Mouse (Mus musculus) ES-Bruce4 (cell line): ENCODE measurements around the gene Pax5. TPM values are rescaled to one million over a fixed set of nuclear protein-coding genes. Genes with fewer than 3 reads are reported as not detected.

Experiments used
- H3K27ac ChIP-seq: 2 replicates; pipeline ENCODE4 v1.5.1; 2012; ENCODE audit warnings: low read length, inconsistent platforms; ENCODE audit not compliant: insufficient read depth
- H3K27me3 ChIP-seq: 2 replicates; pipeline ENCODE4 v1.6.1; 2012; ENCODE audit warnings: mild to moderate bottlenecking, low read length, inconsistent platforms; ENCODE audit not compliant: control insufficient read depth, poor library complexity, insufficient read depth, severe bottlenecking
- H3K36me3 ChIP-seq: 2 replicates; pipeline ENCODE4 v1.6.1; 2012; ENCODE audit warnings: inconsistent platforms, mild to moderate bottlenecking, low read length, moderate library complexity; ENCODE audit not compliant: control insufficient read depth, poor library complexity, insufficient read depth, severe bottlenecking
- H3K4me1 ChIP-seq: one replicate; pipeline ENCODE4 v1.8.1; 2011; ENCODE audit warnings: low read length; ENCODE audit not compliant: control insufficient read depth, insufficient read depth
- H3K4me3 ChIP-seq: 2 replicates; pipeline ENCODE4 v1.5.1; 2011; ENCODE audit warnings: low read depth, mild to moderate bottlenecking, low read length
- H3K9ac ChIP-seq: 2 replicates; pipeline ENCODE4 v1.6.1; 2012; ENCODE audit warnings: low read depth, mild to moderate bottlenecking, inconsistent platforms; ENCODE audit not compliant: poor library complexity, severe bottlenecking
- H3K9me3 ChIP-seq: replicated peaks from 2 replicates; pipeline ENCODE4 v1.6.1; 2012; ENCODE audit warnings: mild to moderate bottlenecking, low read length, inconsistent platforms; ENCODE audit not compliant: control insufficient read depth, poor library complexity, insufficient read depth, severe bottlenecking
- CTCF ChIP-seq: IDR thresholded peaks from one replicate; pipeline ENCODE4 v1.8.1; 2011; ENCODE audit warnings: low read depth, low read length
- EP300 ChIP-seq: IDR thresholded peaks from 2 replicates; pipeline ENCODE4 v1.6.1; 2011; ENCODE audit warnings: low read depth, low read length; ENCODE audit not compliant: insufficient read depth
- POLR2A ChIP-seq: IDR thresholded peaks from one replicate; pipeline ENCODE4 v1.8.1; 2011; ENCODE audit warnings: low read length; ENCODE audit not compliant: insufficient read depth
- polyA plus RNA-seq: library from polyadenylated mRNA; stranded (reverse); fragments of >200 nt; gene quantifications from 2 replicates; pipeline ENCODE4 v1.2.4, GENCODE M21; 2011; ENCODE audit warnings: low read depth; ENCODE audit not compliant: missing spikeins, insufficient read depth, insufficient read length

Pax5 gene
- polyA plus RNA-seq, 1 experiment: not detected

- Histone ChIP-seq H3K27me3 (no peaks in the 10 kb centered on the region), H3K4me1 (no peaks in the 10 kb centered on the region), H3K36me3 (no peaks in the 10 kb centered on the region), H3K4me3 (no peak overlapping the region), H3K9ac (no peak overlapping the region), H3K27ac (no peak overlapping the region), H3K9me3 (no peaks in the 10 kb centered on the region)
- no peak for TF ChIP-seq POLR2A
- no peak for TF ChIP-seq EP300
- TF ChIP-seq CTCF: no peak
These were observed 85.8 kb downstream of the Pax5 start for GRCm38 (mm10) chr4:44624232-44625107.

GRCm38 (mm10) chr4:44623435-44623727, 86.9 kb downstream of the Pax5 start:
- no peak overlapping the region for H3K27ac ChIP-seq
- H3K4me3 ChIP-seq: no peak overlapping the region
- H3K4me1 ChIP-seq: no peaks in the 10 kb centered on the region
- no peak overlapping the region for H3K9ac ChIP-seq
- no peaks in the 10 kb centered on the region for H3K36me3 ChIP-seq
- H3K9me3 ChIP-seq: no peaks in the 10 kb centered on the region
- H3K27me3 ChIP-seq: no peaks in the 10 kb centered on the region
- TF ChIP-seq CTCF (no peak), POLR2A (no peak), EP300 (no peak)

GRCm38 (mm10) chr4:44622682-44623434, 87.4 kb downstream of the Pax5 start:
- Histone ChIP-seq H3K9me3 (no peaks in the 10 kb centered on the region), H3K27me3 (no peaks in the 10 kb centered on the region), H3K36me3 (no peaks in the 10 kb centered on the region), H3K4me3 (no peak overlapping the region), H3K4me1 (no peaks in the 10 kb centered on the region), H3K27ac (no peak overlapping the region), H3K9ac (no peak overlapping the region)
- TF ChIP-seq CTCF (no peak), POLR2A (no peak), EP300 (no peak)

DNA sequence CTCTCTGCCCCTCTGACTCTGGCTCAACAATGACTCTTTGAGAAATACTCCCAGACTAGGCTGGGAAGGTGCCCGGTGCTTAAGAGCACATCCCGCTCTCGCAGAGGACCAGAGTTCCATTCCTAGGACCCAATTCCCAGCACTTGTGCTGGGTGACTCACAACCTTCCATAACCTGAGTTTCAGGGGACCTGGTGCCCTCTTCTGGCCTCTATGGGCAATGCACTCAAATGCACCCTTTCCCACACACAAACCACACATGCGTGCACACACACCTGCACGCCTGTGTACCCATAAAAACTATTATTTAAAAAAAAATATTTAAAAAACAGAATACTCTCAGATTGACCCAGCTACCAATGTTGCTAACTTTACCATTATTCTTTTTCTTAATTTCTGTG, 90.0 kb downstream of the Pax5 start:
- no peak overlapping the region for H3K9ac ChIP-seq
- H3K4me3 ChIP-seq: no peak overlapping the region
- H3K9me3 ChIP-seq: no peaks in the 10 kb centered on the region
- H3K27ac ChIP-seq: no peak overlapping the region
- no peaks in the 10 kb centered on the region for H3K36me3 ChIP-seq
- no peaks in the 10 kb centered on the region for H3K4me1 ChIP-seq
- H3K27me3 ChIP-seq: no peaks in the 10 kb centered on the region
- TF ChIP-seq EP300: no peak
- TF ChIP-seq CTCF: peak; percentile 57

DNA sequence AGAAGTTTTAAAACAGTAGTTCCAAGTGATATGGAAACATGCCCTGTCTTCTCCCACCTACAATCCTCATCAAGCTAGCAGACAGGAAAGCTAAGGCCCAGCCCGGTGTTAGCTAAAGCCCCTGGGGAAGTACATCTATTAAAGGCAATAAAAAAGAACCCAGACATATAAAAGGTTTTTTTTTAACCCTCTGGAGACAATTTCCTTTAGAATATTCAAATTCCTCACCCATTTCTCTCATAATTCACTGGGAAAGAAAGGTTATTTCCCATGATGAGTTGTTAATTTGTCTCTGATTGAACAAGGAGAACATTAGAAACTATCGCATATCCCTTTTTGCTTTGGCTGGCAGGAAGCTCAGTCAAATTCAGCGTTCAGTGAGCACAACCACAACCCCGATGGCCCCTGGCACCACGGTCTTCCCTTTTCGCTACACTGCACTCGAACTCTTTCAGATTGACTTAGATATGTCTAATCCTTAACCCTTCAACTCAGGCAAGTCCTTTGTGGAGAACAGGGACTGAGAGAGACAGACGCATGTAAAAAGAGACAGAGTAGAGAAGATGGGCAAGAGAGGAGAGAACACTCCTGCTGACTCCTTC, 96.1 kb downstream of the Pax5 start:
- no peak overlapping the region for H3K27ac ChIP-seq
- H3K9ac ChIP-seq: no peak overlapping the region
- TF ChIP-seq CTCF: no peak
- no peak for TF ChIP-seq POLR2A
- no peak for TF ChIP-seq EP300
- no peaks in the 10 kb centered on the region for H3K9me3 ChIP-seq
- no peaks in the 10 kb centered on the region for H3K36me3 ChIP-seq
- no peaks in the 10 kb centered on the region for H3K4me1 ChIP-seq
- no peak overlapping the region for H3K4me3 ChIP-seq
- no peaks in the 10 kb centered on the region for H3K27me3 ChIP-seq

DNA sequence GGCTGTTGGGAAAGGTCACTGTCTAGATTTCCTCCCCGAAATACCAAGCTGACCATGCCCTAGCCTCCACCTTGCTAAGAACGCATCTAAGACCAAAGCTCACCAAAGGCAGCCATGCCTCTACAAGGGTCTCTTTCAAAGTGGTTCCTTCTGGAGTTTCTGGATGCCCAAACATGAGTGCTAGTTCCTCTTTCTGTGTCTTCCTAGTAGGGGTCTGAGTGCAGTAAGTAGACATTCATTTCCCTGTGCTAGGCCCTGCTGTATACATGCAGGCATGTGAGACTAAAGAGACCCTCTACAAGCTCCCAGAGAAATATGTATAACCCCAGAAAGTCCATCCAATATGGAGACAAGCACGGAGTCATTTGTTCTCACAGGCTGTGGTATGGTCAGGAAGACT, 97.9 kb downstream of the Pax5 start:
- no peaks in the 10 kb centered on the region for H3K27me3 ChIP-seq
- no peaks in the 10 kb centered on the region for H3K9me3 ChIP-seq
- H3K36me3 ChIP-seq: no peaks in the 10 kb centered on the region
- no peak overlapping the region for H3K9ac ChIP-seq
- no peak overlapping the region for H3K27ac ChIP-seq
- H3K4me3 ChIP-seq: no peak overlapping the region
- TF ChIP-seq CTCF (no peak), EP300 (no peak), POLR2A (no peak)
- no peaks in the 10 kb centered on the region for H3K4me1 ChIP-seq
